9 mouse cellular contexts compared by ENCODE assay signal in the genomic region with DNA sequence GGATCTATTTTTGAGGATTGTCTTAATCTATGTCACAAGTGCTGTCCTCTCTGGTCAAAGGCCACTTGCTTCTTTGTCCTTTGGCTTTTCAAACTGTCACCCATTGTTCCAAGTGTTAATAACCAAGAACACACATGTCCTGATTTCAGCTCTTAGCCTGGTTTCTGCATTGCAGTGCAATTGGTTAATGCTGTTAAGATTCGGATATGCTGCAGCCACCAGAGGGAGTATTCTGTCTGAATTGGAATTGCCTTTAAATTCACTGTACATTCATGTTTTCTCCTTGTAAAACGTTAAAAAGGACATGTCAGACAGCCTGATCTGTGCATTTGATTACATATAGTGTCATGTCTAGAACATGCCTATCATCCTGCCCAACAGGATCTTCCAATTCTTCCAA. TPM values are rescaled to one million over a fixed set of nuclear protein-coding genes. Genes with fewer than 3 reads are reported as not detected.
DNase-seq lines count a peak whose midpoint lies in the region; ATAC-seq and TF ChIP-seq lines count a peak whose summit lies in the region.
"Had no signal": no experiment of that assay in that cellular context is flagged by ENCODE, and none has a peak within 500 bp of the region (broad histone marks: within the 10 kb centered on the region; RNA-seq: fewer than 3 reads in every experiment).

No protein-coding gene starts in this region.

- no peaks in the 10 kb centered on the region for H3K4me1 ChIP-seq in hindbrain, embryonic 10.5 days (replicated peaks)
- H3K4me1 ChIP-seq in hindbrain, embryonic 13.5 days (replicated peaks), result no peaks in the 10 kb centered on the region
- H3K4me1 ChIP-seq in E14TG2a.4 (replicated peaks; ENCODE audit: low read depth, low read length), result no peaks in the 10 kb centered on the region
- H3K4me1 ChIP-seq in cerebellum, adult 2 months (ENCODE audit: control insufficient read depth, insufficient read depth, low read length), result no peaks in the 10 kb centered on the region
- H3K4me1 ChIP-seq: megakaryocyte, embryonic 14.5 days had no signal

- no peaks in the 10 kb centered on the region for H3K27me3 ChIP-seq in hindbrain, embryonic 10.5 days (ENCODE audit: insufficient read depth, poor library complexity, severe bottlenecking)
- H3K27me3 ChIP-seq in hindbrain, embryonic 13.5 days, result no peaks in the 10 kb centered on the region
- H3K27me3 ChIP-seq in E14TG2a.4 (ENCODE audit: insufficient read depth, low read length), result no peaks in the 10 kb centered on the region
- no peaks in the 10 kb centered on the region for H3K27me3 ChIP-seq in cerebellum, adult 2 months (ENCODE audit: control insufficient read depth, insufficient read depth, low read length)
- H3K27me3 ChIP-seq: megakaryocyte, embryonic 14.5 days had no signal

- H3K4me3 ChIP-seq in hindbrain, embryonic 10.5 days, result no peak overlapping the region
- H3K4me3 ChIP-seq in hindbrain, embryonic 13.5 days, result no peak overlapping the region
- no peak overlapping the region for H3K4me3 ChIP-seq in E14TG2a.4 (replicated peaks; ENCODE audit: low read length)
- H3K4me3 ChIP-seq in cerebellum, adult 2 months (replicated peaks; ENCODE audit: insufficient read depth, low read depth, low read length), result no peak overlapping the region
- H3K4me3 ChIP-seq: megakaryocyte, embryonic 14.5 days had no signal

- peak; percentile 9 for DNase-seq in hindbrain, embryonic 10.5 days (ENCODE audit: low spot score)
- peak; percentile 59 for DNase-seq in embryo, embryonic 10 days (ENCODE audit: low spot score)
- DNase-seq in layer of hippocampus, postnatal 10 days (ENCODE audit: low spot score in 2 of 2), result peak; percentile 37 to 48
- DNase-seq in right cerebral cortex, postnatal 14 days, result peak; percentile 43
- no peak for DNase-seq in thymus, postnatal 4 days
- DNase-seq in cerebellum, adult 2 months, result no peak

- H3K9me3 ChIP-seq in hindbrain, embryonic 10.5 days, result no peaks in the 10 kb centered on the region
- no peaks in the 10 kb centered on the region for H3K9me3 ChIP-seq in hindbrain, embryonic 13.5 days
- H3K9me3 ChIP-seq in E14TG2a.4 (ENCODE audit: low read length), result no peaks in the 10 kb centered on the region
- H3K9me3 ChIP-seq: megakaryocyte, embryonic 14.5 days had no signal

- peak; percentile 39 for TF ChIP-seq CTCF in E14TG2a.4 (conservative IDR thresholded peaks at IDR 0.05; ENCODE audit: low read length)
- no peak for TF ChIP-seq CTCF in cerebellum, adult 2 months (IDR thresholded peaks at IDR 0.05; ENCODE audit: borderline replicate concordance, insufficient read depth, low read depth, low read length)

- no peak overlapping the region for H3K27ac ChIP-seq in hindbrain, embryonic 10.5 days
- no peak overlapping the region for H3K27ac ChIP-seq in hindbrain, embryonic 13.5 days
- no peak overlapping the region for H3K27ac ChIP-seq in cerebellum, adult 2 months (ENCODE audit: insufficient read depth, low read length)

- 37% methylated on average over 2 of the region's 2 CpGs for WGBS in hindbrain, embryonic 10.5 days
- WGBS in hindbrain, embryonic 13.5 days, result 24% methylated on average over 2 of the region's 2 CpGs
- 17% methylated on average over 2 of the region's 2 CpGs for WGBS in cerebellum, adult 2 months

- ATAC-seq in hindbrain, embryonic 13.5 days (ENCODE audit: low FRiP score), result no peak

- TF ChIP-seq POLR2A in cerebellum, adult 2 months (IDR thresholded peaks at IDR 0.05; ENCODE audit: borderline replicate concordance, insufficient read depth, low read length), result no peak

- H3K9ac ChIP-seq in hindbrain, embryonic 13.5 days, result no peak overlapping the region

- H3K4me2 ChIP-seq in hindbrain, embryonic 13.5 days, result no peak overlapping the region

- H3K36me3 ChIP-seq in hindbrain, embryonic 10.5 days, result no peaks in the 10 kb centered on the region
- H3K36me3 ChIP-seq in hindbrain, embryonic 13.5 days, result peaks cover 2% of the 10 kb centered on the region; the same call in 1 of the 2 replicates
- no peaks in the 10 kb centered on the region for H3K36me3 ChIP-seq in E14TG2a.4 (ENCODE audit: insufficient read depth, low read length)

RNA-seq across cellular contexts. Expression of gene AW209491, which starts 40.4 kb away (rescaled TPM):
- 30.8 and 31.3 TPM in 2 replicates for polyA plus RNA-seq in hindbrain, embryonic 10.5 days (2016; fragmentation: Nextera tagmentation; extraction: Ambion mirVana)
- 42.2 and 44.9 TPM in 2 replicates for polyA plus RNA-seq in hindbrain, embryonic 13.5 days (2015; fragmentation: Nextera tagmentation; extraction: Ambion mirVana)
- total RNA-seq in layer of hippocampus, postnatal 10 days (2021), result 10 to 100 TPM; 15.6 to 17.9 TPM
- 19.1 and 20.3 TPM in 2 replicates for polyA plus RNA-seq in cerebellum, adult 2 months (2012; rRNA removed)

RNA-seq across cellular contexts. Expression of gene Psma2, which starts 57.3 kb away (rescaled TPM):
- polyA plus RNA-seq in hindbrain, embryonic 10.5 days (2016; fragmentation: Nextera tagmentation; extraction: Ambion mirVana), result 235 and 237 TPM in 2 replicates
- 184 and 188 TPM in 2 replicates for polyA plus RNA-seq in hindbrain, embryonic 13.5 days (2015; fragmentation: Nextera tagmentation; extraction: Ambion mirVana)
- 10 to 100 TPM; 69.1 to 73.5 TPM for total RNA-seq in layer of hippocampus, postnatal 10 days (2021)
- 76.7 and 81.4 TPM in 2 replicates for polyA plus RNA-seq in cerebellum, adult 2 months (2012; rRNA removed)

RNA-seq across cellular contexts. Expression of gene Mrpl32, which starts 57.4 kb away (rescaled TPM):
- polyA plus RNA-seq in hindbrain, embryonic 10.5 days (2016; fragmentation: Nextera tagmentation; extraction: Ambion mirVana), result 103 and 106 TPM in 2 replicates
- 128 and 136 TPM in 2 replicates for polyA plus RNA-seq in hindbrain, embryonic 13.5 days (2015; fragmentation: Nextera tagmentation; extraction: Ambion mirVana)
- 10 to 100 TPM; 29.6 to 33.2 TPM for total RNA-seq in layer of hippocampus, postnatal 10 days (2021)
- polyA plus RNA-seq in cerebellum, adult 2 months (2012; rRNA removed), result 25.4 and 26.9 TPM in 2 replicates

Comparison
In these comparisons a context has a peak if more than half of its experiments do, and no peak if none do; other contexts are left out.
1. DNase-seq: peak in hindbrain, embryonic 10.5 days (single experiment), embryo, embryonic 10 days (single experiment), layer of hippocampus, postnatal 10 days (2 of 2) and right cerebral cortex, postnatal 14 days (single experiment); none in thymus, postnatal 4 days (single experiment) and cerebellum, adult 2 months (0 of 2).